Mouse (Mus musculus) skeletal muscle tissue, postnatal 0 days (tissue): ENCODE measurements around the gene Gm21312. TPM values are rescaled to one million over a fixed set of nuclear protein-coding genes. Genes with fewer than 3 reads are reported as not detected.

Source experiments
- polyA plus RNA-seq: library from polyadenylated mRNA; unstranded; fragments of >200 nt; fragmentation: Nextera tagmentation; extraction: Ambion mirVana; gene quantifications from 2 replicates; pipeline ENCODE4 v1.2.1, GENCODE M21; 2015

Gm21312 gene
- polyA plus RNA-seq = not detected in 2 replicates

GRCm38 (mm10) chr10:104176724-104177123, at the start of gene Gm21312:
TSS of gene Gm21312 (plus strand) at chr10:104177024.

GRCm38 (mm10) chr10:104142687-104143086, 34.1 kb upstream of the Gm21312 start, which contains the start of gene Gm21293:
TSS of gene Gm21293 (plus strand) at chr10:104142987.

GRCm38 (mm10) chr10:104151197-104151596, 25.6 kb upstream of the Gm21312 start, which contains the start of gene Gm6763:
TSS of gene Gm6763 (plus strand) at chr10:104151497.

GRCm38 (mm10) chr10:104159706-104160105, 17.1 kb upstream of the Gm21312 start, which contains the start of gene Gm8764:
TSS of gene Gm8764 (plus strand) at chr10:104160006.

GRCm38 (mm10) chr10:104168215-104168614, 8.6 kb upstream of the Gm21312 start, which contains the start of gene Gm21304:
TSS of gene Gm21304 (plus strand) at chr10:104168515.

GRCm38 (mm10) chr10:104185233-104185632, 8.4 kb downstream of the Gm21312 start, which contains the start of gene Gm20765:
TSS of gene Gm20765 (plus strand) at chr10:104185533.

GRCm38 (mm10) chr10:104193742-104194141, 16.9 kb downstream of the Gm21312 start, which contains the start of gene Gm4340:
TSS of gene Gm4340 (plus strand) at chr10:104194042.

Other genes starting within 250 kb of the Gm21312 start
- gene Gm21293, start 34.0 kb upstream of the Gm21312 start, polyA plus RNA-seq = not detected in 2 replicates
- gene Gm6763, start 25.5 kb upstream of the Gm21312 start, polyA plus RNA-seq = not detected in 2 replicates
- not detected in 2 replicates for gene Gm8764, start 17.0 kb upstream of the Gm21312 start, polyA plus RNA-seq
- gene Gm21304, start 8.5 kb upstream of the Gm21312 start, polyA plus RNA-seq = not detected in 2 replicates
- not detected in 2 replicates for gene Gm20765, start 8.5 kb downstream of the Gm21312 start, polyA plus RNA-seq
- gene Gm4340, start 17.0 kb downstream of the Gm21312 start, polyA plus RNA-seq = not detected in 2 replicates